ENCODE assay signal across 13 mouse cellular contexts in the genomic region with DNA sequence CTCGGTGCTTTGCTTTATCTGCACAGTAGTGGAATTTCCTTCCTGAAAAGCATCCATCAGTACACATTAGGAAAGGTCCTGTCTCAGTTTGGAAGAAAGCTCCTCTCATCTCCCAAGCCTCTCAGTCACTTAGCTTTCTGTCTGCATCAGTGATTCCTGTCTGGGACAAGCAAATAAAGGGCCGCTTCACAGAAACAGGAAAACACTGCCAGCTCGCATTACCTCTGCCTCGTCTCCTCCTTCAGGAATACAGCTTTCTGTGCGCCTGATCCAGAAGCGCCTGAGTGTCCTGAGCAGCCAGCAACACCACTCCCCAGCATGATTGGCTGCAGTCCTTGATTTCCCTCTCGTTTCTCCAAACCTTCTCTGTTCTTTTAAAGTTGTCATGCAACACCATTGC.
"Had no signal": no experiment of that assay in that cellular context is flagged by ENCODE, and none has a peak within 500 bp of the region (broad histone marks: within the 10 kb centered on the region; RNA-seq: fewer than 3 reads in every experiment).

No protein-coding gene starts in this region.

- H3K9me3 ChIP-seq: limb, embryonic 10.5 days; liver, embryonic 15.5 days had no signal

- H3K4me1 ChIP-seq: liver, embryonic 15.5 days had no signal

- H3K36me3 ChIP-seq: limb, embryonic 10.5 days; liver, embryonic 15.5 days had no signal

- H3K9ac ChIP-seq: liver, embryonic 15.5 days had no signal

- H3K27ac ChIP-seq: limb, embryonic 10.5 days; liver, embryonic 15.5 days had no signal

- H3K27me3 ChIP-seq: liver, embryonic 15.5 days had no signal

- H3K4me2 ChIP-seq: liver, embryonic 11.5 days; liver, embryonic 15.5 days had no signal

- H3K4me3 ChIP-seq: limb, embryonic 10.5 days; liver, embryonic 15.5 days had no signal

- ATAC-seq: lung, postnatal 0 days; midbrain, embryonic 16.5 days had no signal

- DNase-seq: kidney, adult 2 months; kidney, postnatal 36 days; lung, adult 2 months; lung, postnatal 36 days; right cerebral cortex, postnatal 4 days; spleen, adult 18-20 months; thymus, adult 2 months; thymus, postnatal 25 days had no signal
